Mouse (Mus musculus): ENCODE data around the gene Rxfp1. TPM values are rescaled to one million over a fixed set of nuclear protein-coding genes. Genes with fewer than 3 reads are reported as not detected.

Rxfp1 gene
- polyA plus RNA-seq, 1 experiment from 2014 or later = 0.05 TPM

Other genes starting within 250 kb of the Rxfp1 start
- gene Fnip2, start 170.1 kb downstream of the Rxfp1 start, polyA plus RNA-seq (2014; fragmentation: Nextera tagmentation; extraction: Ambion mirVana) = 8.9 and 10.8 TPM in 2 replicates
- gene Ppid, start 146.5 kb downstream of the Rxfp1 start, polyA plus RNA-seq (2014; fragmentation: Nextera tagmentation; extraction: Ambion mirVana) = 157 and 164 TPM in 2 replicates
- 5.6 and 7.1 TPM in 2 replicates for gene 4930579G24Rik, start 108.8 kb downstream of the Rxfp1 start, polyA plus RNA-seq (2014; fragmentation: Nextera tagmentation; extraction: Ambion mirVana)
- 40.8 and 50.6 TPM in 2 replicates for gene Etfdh, start 108.4 kb downstream of the Rxfp1 start, polyA plus RNA-seq (2014; fragmentation: Nextera tagmentation; extraction: Ambion mirVana)
- 1.2 and 1.4 TPM in 2 replicates for gene Tmem144, start 114.9 kb upstream of the Rxfp1 start, polyA plus RNA-seq (2014; fragmentation: Nextera tagmentation; extraction: Ambion mirVana)
- gene Fam198b, start 146.7 kb upstream of the Rxfp1 start, polyA plus RNA-seq (2014; fragmentation: Nextera tagmentation; extraction: Ambion mirVana) = 2.0 and 4.9 TPM in 2 replicates